Mouse (Mus musculus): ENCODE results near the gene Hivep3. TPM values are rescaled to one million over a fixed set of nuclear protein-coding genes. Genes with fewer than 3 reads are reported as not detected.

The Hivep3 gene
- total and polyA plus RNA-seq, 3 experiments, result not detected

- Histone ChIP-seq H3K9ac (ENCODE audit: control insufficient read depth, low read depth, low read length, poor library complexity, severe bottlenecking) (no peak overlapping the region), H3K27me3 (ENCODE audit: control insufficient read depth in 1 of 2, insufficient read depth in 2 of 2, low read length in 2 of 2) (no peaks in the 10 kb centered on the region), H3K9me3 (replicated peaks; ENCODE audit: insufficient read depth, low read length) (no peaks in the 10 kb centered on the region), H3K27ac (ENCODE audit: control insufficient read depth, low read depth, low read length) (no peak overlapping the region), H3K4me1 (ENCODE audit: control insufficient read depth in 1 of 2, insufficient read depth in 2 of 2, low read length in 2 of 2) (no peaks in the 10 kb centered on the region), H3K79me2 (ENCODE audit: control insufficient read depth, insufficient read depth, low read length, poor library complexity) (no peaks in the 10 kb centered on the region), H3K4me3 (ENCODE audit: control insufficient read depth in 1 of 2, insufficient read depth in 1 of 2, low read depth in 2 of 2, low read length in 2 of 2) (no peak overlapping the region), H3K36me3 (ENCODE audit: control insufficient read depth in 1 of 2, insufficient read depth in 2 of 2, low read length in 2 of 2) (no peaks in the 10 kb centered on the region)
- TF ChIP-seq CTCF (IDR thresholded peaks at IDR 0.05 in 2 of 3, conservative IDR thresholded peaks at IDR 0.05 in 1 of 3; ENCODE audit: control insufficient read depth in 1 of 3, insufficient read depth in 1 of 3, low read depth in 2 of 3, low read length in 3 of 3, poor library complexity in 1 of 3, severe bottlenecking in 1 of 3), result peak in 2 of 3 experiments; percentile 3 to 18; a peak in 1 of 6 replicates
- no peak for TF ChIP-seq MYB (IDR thresholded peaks at IDR 0.05; ENCODE audit: low read depth, low read length)
- peak; percentile 10 for TF ChIP-seq RAD21 (IDR thresholded peaks at IDR 0.05; ENCODE audit: low read depth, low read length)
- peak; percentile 2 for DNase-seq (ENCODE audit: low read depth, low spot score)
These were observed 183.9 kb downstream of the Hivep3 start for GRCm38 (mm10) chr4:119917502-119917901.

GRCm38 (mm10) chr4:119919349-119919748 lies 185.8 kb downstream of the Hivep3 start:
- Histone ChIP-seq H3K4me3 (ENCODE audit: control insufficient read depth in 1 of 2, insufficient read depth in 1 of 2, low read depth in 2 of 2, low read length in 2 of 2) (no peak overlapping the region), H3K4me1 (ENCODE audit: control insufficient read depth in 1 of 2, insufficient read depth in 2 of 2, low read length in 2 of 2) (no peaks in the 10 kb centered on the region), H3K27me3 (ENCODE audit: control insufficient read depth in 1 of 2, insufficient read depth in 2 of 2, low read length in 2 of 2) (no peaks in the 10 kb centered on the region), H3K9me3 (replicated peaks; ENCODE audit: insufficient read depth, low read length) (no peaks in the 10 kb centered on the region), H3K9ac (ENCODE audit: control insufficient read depth, low read depth, low read length, poor library complexity, severe bottlenecking) (no peak overlapping the region), H3K36me3 (ENCODE audit: control insufficient read depth in 1 of 2, insufficient read depth in 2 of 2, low read length in 2 of 2) (no peaks in the 10 kb centered on the region), H3K27ac (ENCODE audit: control insufficient read depth, low read depth, low read length) (no peak overlapping the region), H3K79me2 (ENCODE audit: control insufficient read depth, insufficient read depth, low read length, poor library complexity) (no peaks in the 10 kb centered on the region)
- DNase-seq (ENCODE audit: low read depth, low spot score), result no peak
- TF ChIP-seq TCF12 (IDR thresholded peaks at IDR 0.05; ENCODE audit: low read depth, low read length), result no peak
- TF ChIP-seq MYB (IDR thresholded peaks at IDR 0.05; ENCODE audit: low read depth, low read length), result no peak
- no peak for TF ChIP-seq MAZ (IDR thresholded peaks at IDR 0.05; ENCODE audit: low read depth, low read length)
- TF ChIP-seq CHD1 (IDR thresholded peaks at IDR 0.05; ENCODE audit: low read depth, low read length), result no peak
- TF ChIP-seq POLR2A (IDR thresholded peaks at IDR 0.05; ENCODE audit: control insufficient read depth in 1 of 2, insufficient read depth in 1 of 2, low read depth in 1 of 2, low read length in 2 of 2, poor library complexity in 1 of 2), result no peak
- no peak for TF ChIP-seq USF1 (IDR thresholded peaks at IDR 0.05; ENCODE audit: low read depth, low read length)
- no peak for TF ChIP-seq ZC3H11A (IDR thresholded peaks at IDR 0.05; ENCODE audit: low read depth, low read length)
- TF ChIP-seq USF2 (IDR thresholded peaks at IDR 0.05; ENCODE audit: borderline replicate concordance in 1 of 2, insufficient read depth in 1 of 2, low read depth in 1 of 2, low read length in 2 of 2), result no peak
- TF ChIP-seq SIN3A (IDR thresholded peaks at IDR 0.05; ENCODE audit: low read length), result no peak
- TF ChIP-seq MEF2A (IDR thresholded peaks at IDR 0.05; ENCODE audit: extremely low read depth, insufficient replicate concordance, low read depth, low read length, poor library complexity, severe bottlenecking), result no peak
- no peak for TF ChIP-seq HCFC1 (IDR thresholded peaks at IDR 0.05; ENCODE audit: low read depth, low read length)
- TF ChIP-seq UBTF (IDR thresholded peaks at IDR 0.05; ENCODE audit: borderline replicate concordance, insufficient read depth, low read depth, low read length), result no peak
- TF ChIP-seq ELF1 (IDR thresholded peaks at IDR 0.05; ENCODE audit: low read depth, low read length), result no peak
- TF ChIP-seq ZMIZ1 (IDR thresholded peaks at IDR 0.05; ENCODE audit: low read depth, low read length), result no peak
- TF ChIP-seq SMC3 (IDR thresholded peaks at IDR 0.05; ENCODE audit: low read depth, low read length), result no peak
- no peak for TF ChIP-seq POLR2AphosphoS5 (IDR thresholded peaks at IDR 0.05; ENCODE audit: borderline replicate concordance, low read depth, low read length)
- TF ChIP-seq TBP (IDR thresholded peaks at IDR 0.05; ENCODE audit: low read depth, low read length), result no peak

Measured in MEL (cell line).